Mouse (Mus musculus): ENCODE measurements around the gene Ly6g5c. TPM values are rescaled to one million over a fixed set of nuclear protein-coding genes. Genes with fewer than 3 reads are reported as not detected.

Gene Ly6g5c
- polyA plus RNA-seq, 1 experiment from 2014 or later, result not detected

DNA sequence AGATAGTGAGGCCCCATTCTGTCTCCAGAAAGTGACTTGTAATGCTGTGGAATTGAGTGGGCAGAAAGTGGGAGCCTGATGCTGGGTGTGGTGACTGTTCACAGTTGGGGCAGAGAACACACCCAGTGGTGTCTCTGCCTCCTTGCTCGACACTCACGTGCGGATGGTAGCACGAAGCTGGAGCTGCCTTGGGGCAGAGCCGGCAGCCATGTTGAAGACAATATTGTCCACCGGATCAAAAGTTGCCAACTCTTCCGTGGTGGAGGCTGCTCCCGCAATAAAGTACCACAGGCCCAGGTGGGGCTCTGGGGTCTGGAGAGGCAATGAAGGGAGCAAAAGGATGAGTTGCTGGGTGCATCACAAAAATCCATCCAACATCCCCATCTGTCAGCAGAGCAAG is 23.0 kb downstream of the Ly6g5c start:
- ATAC-seq (ENCODE audit: low FRiP score), result no peak
- Histone ChIP-seq H3K27me3 (ENCODE audit: control insufficient read depth, insufficient read depth, low read length) (no peaks in the 10 kb centered on the region), H3K9ac (no peak overlapping the region), H3K4me2 (replicated peaks) (no peak overlapping the region), H3K27ac (no peak overlapping the region), H3K9me3 (ENCODE audit: control insufficient read depth, low read length) (no peaks in the 10 kb centered on the region), H3K4me3 (replicated peaks; ENCODE audit: low read length) (no peak overlapping the region), H3K4me1 (replicated peaks; ENCODE audit: control insufficient read depth, insufficient read depth, low read length) (peaks cover 9% of the 10 kb centered on the region), H3K36me3 (replicated peaks; ENCODE audit: control insufficient read depth, insufficient read depth) (peaks cover 19% of the 10 kb centered on the region; the same call in 1 of the 2 replicates)
- DNase-seq (ENCODE audit: low spot score), result no peak
- 87% methylated on average over 8 of the region's 8 CpGs for WGBS

DNA sequence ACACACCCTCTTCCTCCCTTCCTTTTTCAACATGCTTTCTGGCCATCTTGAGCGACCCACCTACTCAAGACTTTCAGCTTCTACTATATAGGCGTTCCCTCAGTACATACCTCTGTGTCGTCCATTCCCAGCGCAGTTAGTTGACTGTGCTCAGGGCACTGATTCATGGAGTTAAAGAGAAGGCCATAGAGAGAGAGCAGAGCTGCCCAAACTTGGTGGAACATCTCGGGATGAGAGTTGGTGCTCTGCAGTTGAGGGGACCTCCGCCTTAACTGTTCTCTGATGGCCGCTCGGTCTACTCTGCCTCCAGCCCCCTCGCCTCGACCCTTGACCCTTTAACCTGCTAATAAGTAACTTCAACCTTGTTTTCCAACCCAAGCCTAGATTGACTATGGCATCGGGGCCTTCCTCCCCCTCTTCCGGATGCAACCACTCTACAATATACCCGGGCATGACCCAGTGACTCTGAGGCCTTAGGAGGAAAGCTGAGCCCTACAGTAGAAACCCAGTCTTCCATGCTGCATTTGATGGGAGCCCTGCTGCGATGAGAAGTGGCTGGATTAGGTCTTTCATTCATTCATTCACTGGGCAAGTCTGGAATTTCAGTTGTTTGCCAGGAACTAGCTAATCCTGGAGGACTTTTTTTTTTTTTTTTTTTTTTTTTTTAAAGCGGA is 23.6 kb downstream of the Ly6g5c start, which contains the start of gene Apom:
Gene Apom (minus strand): TSS at position 551 of the 674 bp plus-strand sequence.
- H3K27me3 ChIP-seq (ENCODE audit: control insufficient read depth, insufficient read depth, low read length), result no peaks in the 10 kb centered on the region
- no peak within 1 kb of the TSS for H3K4me2 ChIP-seq (replicated peaks)
- DNase-seq (ENCODE audit: low spot score) (no peak), ATAC-seq (ENCODE audit: low FRiP score) (no peak)
- no peak within 1 kb of the TSS for H3K9ac ChIP-seq
- no peaks in the 10 kb centered on the region for H3K9me3 ChIP-seq (ENCODE audit: control insufficient read depth, low read length)
- H3K27ac ChIP-seq, result no peak within 1 kb of the TSS
- WGBS, result 84% methylated on average over 15 of the region's 15 CpGs
- no peak within 1 kb of the TSS for H3K4me3 ChIP-seq (replicated peaks; ENCODE audit: low read length)
- peaks cover 19% of the 10 kb centered on the region; the same call in 1 of the 2 replicates for H3K36me3 ChIP-seq (replicated peaks; ENCODE audit: control insufficient read depth, insufficient read depth)
- peaks cover 13% of the 10 kb centered on the region for H3K4me1 ChIP-seq (replicated peaks; ENCODE audit: control insufficient read depth, insufficient read depth, low read length)

DNA sequence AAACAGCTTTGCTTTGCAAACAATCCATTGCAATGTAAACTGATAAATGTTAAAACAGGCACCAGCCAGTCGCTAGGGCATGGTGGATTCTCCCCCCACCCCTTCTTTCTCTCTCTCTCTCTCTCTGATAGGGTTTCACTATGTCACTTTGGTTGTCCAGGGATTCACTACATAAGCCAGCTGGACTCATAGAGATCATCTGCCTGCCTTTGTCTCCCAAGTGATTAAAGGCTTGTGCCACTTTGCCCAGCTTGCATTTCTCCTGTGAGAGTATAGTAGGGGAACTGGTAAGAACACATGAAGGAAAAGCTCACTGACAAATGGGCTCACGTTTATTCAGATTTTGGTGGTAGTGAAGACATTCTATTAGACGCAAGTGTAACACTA is 24.1 kb downstream of the Ly6g5c start:
- H3K27ac ChIP-seq, result no peak overlapping the region
- peaks cover 13% of the 10 kb centered on the region for H3K4me1 ChIP-seq (replicated peaks; ENCODE audit: control insufficient read depth, insufficient read depth, low read length)
- H3K36me3 ChIP-seq (replicated peaks; ENCODE audit: control insufficient read depth, insufficient read depth), result peaks cover 19% of the 10 kb centered on the region; the same call in 1 of the 2 replicates
- no peak overlapping the region for H3K4me2 ChIP-seq (replicated peaks)
- no peak for DNase-seq (ENCODE audit: low spot score)
- H3K4me3 ChIP-seq (replicated peaks; ENCODE audit: low read length), result no peak overlapping the region
- no peaks in the 10 kb centered on the region for H3K27me3 ChIP-seq (ENCODE audit: control insufficient read depth, insufficient read depth, low read length)
- H3K9ac ChIP-seq, result no peak overlapping the region
- WGBS, result 78% methylated on average over 3 of the region's 3 CpGs
- H3K9me3 ChIP-seq (ENCODE audit: control insufficient read depth, low read length), result no peaks in the 10 kb centered on the region
- no peak for ATAC-seq (ENCODE audit: low FRiP score)

DNA sequence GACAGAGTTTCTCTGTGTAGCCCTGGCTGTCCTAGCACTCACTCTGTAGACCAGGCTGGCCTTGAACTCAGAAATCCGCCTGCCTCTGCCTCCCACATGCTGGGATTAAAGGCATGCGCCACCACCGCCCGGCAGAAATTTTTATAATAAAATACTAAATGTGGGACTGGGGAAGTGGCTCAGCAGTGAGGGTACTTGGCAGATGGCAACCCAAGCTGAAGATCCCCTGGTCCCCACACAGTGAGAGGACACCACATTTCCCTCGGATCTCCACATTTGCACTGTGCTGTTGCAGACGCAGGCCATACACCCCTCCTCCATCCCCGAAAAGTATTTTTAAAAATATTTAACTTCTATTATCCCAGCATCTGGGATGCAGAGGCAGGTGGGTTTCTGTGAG is 25.4 kb downstream of the Ly6g5c start:
- H3K36me3 ChIP-seq (replicated peaks; ENCODE audit: control insufficient read depth, insufficient read depth), result peaks cover 23% of the 10 kb centered on the region
- no peaks in the 10 kb centered on the region for H3K9me3 ChIP-seq (ENCODE audit: control insufficient read depth, low read length)
- ATAC-seq (ENCODE audit: low FRiP score) (no peak), DNase-seq (ENCODE audit: low spot score) (no peak)
- H3K9ac ChIP-seq, result no peak overlapping the region
- H3K27ac ChIP-seq, result no peak overlapping the region
- 96% methylated on average over 7 of the region's 7 CpGs for whole genome bisulfite sequencing
- no peak overlapping the region for H3K4me2 ChIP-seq (replicated peaks)
- H3K4me3 ChIP-seq (replicated peaks; ENCODE audit: low read length), result no peak overlapping the region
- no peaks in the 10 kb centered on the region for H3K27me3 ChIP-seq (ENCODE audit: control insufficient read depth, insufficient read depth, low read length)
- peaks cover 20% of the 10 kb centered on the region for H3K4me1 ChIP-seq (replicated peaks; ENCODE audit: control insufficient read depth, insufficient read depth, low read length)

DNA sequence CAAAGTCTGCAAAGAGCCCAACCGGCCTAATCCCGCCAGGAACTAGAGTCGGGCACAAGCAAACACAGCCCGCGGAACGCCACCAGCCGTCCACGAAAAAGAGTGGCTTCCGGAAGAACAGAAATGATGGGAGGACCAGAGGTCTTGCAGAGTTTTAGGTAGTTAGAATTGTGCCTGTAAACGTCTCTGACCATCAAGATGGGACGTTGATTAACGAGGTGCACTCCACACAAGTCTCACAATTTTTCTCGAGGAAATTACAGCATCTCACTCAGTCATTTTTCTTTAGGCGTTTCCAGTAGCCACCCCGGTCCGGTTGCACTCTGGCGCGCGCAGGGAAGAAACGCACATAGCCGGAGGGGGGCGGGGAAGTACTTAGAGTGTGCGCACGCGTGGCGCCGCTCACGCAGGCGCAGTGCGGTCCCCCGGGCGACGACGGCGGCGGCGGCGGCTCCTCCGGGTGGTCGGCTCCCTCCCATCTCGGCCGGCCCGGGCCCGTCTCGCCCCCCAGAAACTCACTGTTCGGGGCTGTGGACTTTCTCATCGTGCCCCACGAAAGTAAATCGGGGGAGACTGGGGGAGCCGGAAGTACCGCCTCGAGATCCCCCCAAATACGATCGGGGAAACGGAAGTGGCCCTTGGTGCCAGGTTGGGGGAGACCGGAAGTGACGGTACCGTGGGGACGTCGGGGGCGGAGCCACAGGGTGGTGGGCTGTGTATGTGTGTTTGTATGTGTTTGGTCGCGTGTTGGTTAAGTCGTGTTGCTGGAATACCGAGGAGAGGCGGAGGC is 26.9 kb downstream of the Ly6g5c start, which contains the start of gene Bag6:
Gene Bag6 (plus strand): TSS at position 378 of the 790 bp plus-strand sequence.
- Histone ChIP-seq H3K27ac (peak within 1 kb of the TSS; percentile 93), H3K4me1 (replicated peaks; ENCODE audit: control insufficient read depth, insufficient read depth, low read length) (peaks cover 20% of the 10 kb centered on the region)
- under 1% methylated on average over 66 of the region's 66 CpGs for WGBS

DNA sequence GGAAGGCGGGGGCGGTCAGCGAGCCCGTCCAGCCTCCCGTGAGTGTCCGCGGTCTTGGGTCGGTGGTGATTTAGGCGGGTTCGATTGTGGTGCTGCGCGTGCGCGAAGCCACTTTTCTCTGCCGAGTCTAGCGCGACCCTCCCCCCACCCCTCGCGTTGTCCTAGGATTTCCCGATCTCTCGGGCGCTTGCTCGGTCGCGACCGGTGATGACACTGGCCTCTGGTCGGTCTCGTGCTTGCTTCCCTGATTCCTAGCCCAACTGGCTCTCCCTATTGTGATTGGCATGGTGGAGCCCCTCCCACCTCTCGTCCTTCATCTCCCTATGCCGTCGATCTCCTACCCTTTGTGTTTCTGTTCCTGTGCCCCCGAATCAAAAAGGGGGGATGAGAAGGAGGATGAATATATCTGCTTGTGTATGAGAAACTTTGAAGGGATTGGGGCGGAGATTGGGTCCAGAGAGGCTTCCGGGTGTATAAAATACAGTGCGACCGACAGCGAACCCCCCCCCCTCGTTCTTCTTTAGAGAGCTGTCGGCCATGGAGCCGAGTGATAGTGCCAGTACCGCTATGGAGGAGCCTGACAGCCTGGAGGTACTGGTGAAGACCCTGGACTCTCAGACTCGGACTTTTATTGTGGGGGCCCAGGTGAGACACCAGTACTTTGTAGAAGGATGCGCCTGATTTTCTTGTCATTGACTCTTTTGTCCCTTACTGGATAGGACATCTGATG is 27.7 kb downstream of the Ly6g5c start:
- Histone ChIP-seq H3K9me3 (ENCODE audit: control insufficient read depth, low read length) (no peaks in the 10 kb centered on the region), H3K4me2 (replicated peaks) (peak overlapping the region; percentile 90), H3K9ac (peak overlapping the region; percentile 90), H3K36me3 (replicated peaks; ENCODE audit: control insufficient read depth, insufficient read depth) (peaks cover 28% of the 10 kb centered on the region), H3K27ac (peak overlapping the region; percentile 93), H3K27me3 (ENCODE audit: control insufficient read depth, insufficient read depth, low read length) (no peaks in the 10 kb centered on the region), H3K4me3 (replicated peaks; ENCODE audit: low read length) (peak overlapping the region; percentile 78), H3K4me1 (replicated peaks; ENCODE audit: control insufficient read depth, insufficient read depth, low read length) (peaks cover 20% of the 10 kb centered on the region)
- ATAC-seq (ENCODE audit: low FRiP score), result peak; percentile 67
- under 1% methylated on average over 43 of the region's 43 CpGs for WGBS
- DNase-seq (ENCODE audit: low spot score), result no peak

More for the DNA sequence above, 26.9 kb downstream of the Ly6g5c start, which contains the start of gene Bag6:
- peak; percentile 95 for ATAC-seq (ENCODE audit: low FRiP score)
- peaks cover 28% of the 10 kb centered on the region for H3K36me3 ChIP-seq (replicated peaks; ENCODE audit: control insufficient read depth, insufficient read depth)
- DNase-seq (ENCODE audit: low spot score), result peak; percentile 97
- peak within 1 kb of the TSS; percentile 78 for H3K4me3 ChIP-seq (replicated peaks; ENCODE audit: low read length)
- no peaks in the 10 kb centered on the region for H3K9me3 ChIP-seq (ENCODE audit: control insufficient read depth, low read length)
- peak within 1 kb of the TSS; percentile 90 for H3K9ac ChIP-seq
- H3K4me2 ChIP-seq (replicated peaks), result peak within 1 kb of the TSS; percentile 90
- no peaks in the 10 kb centered on the region for H3K27me3 ChIP-seq (ENCODE audit: control insufficient read depth, insufficient read depth, low read length)

DNA sequence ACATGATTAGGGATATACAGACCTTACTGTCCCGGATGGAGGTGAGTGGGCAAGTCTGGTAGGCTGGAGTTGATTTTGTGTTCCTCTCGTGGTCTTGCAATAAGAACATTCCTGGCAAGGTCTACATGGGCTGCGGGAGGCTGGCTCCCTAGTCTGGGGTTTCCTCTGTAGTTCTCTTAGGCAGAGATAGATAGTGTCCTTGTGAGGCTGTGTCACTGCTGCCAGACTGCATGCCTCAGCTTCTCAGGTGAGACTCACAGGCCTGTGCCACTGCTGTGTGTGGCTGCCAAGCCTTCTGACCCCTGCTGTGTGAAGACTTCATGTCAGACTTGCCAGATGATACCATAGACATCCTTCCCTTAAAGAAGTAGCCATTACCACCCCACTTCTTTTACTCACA is 31.2 kb downstream of the Ly6g5c start:
- 96% methylated on average over 3 of the region's 3 CpGs for WGBS
- Histone ChIP-seq H3K4me3 (replicated peaks; ENCODE audit: low read length) (no peak overlapping the region), H3K9ac (no peak overlapping the region), H3K4me2 (replicated peaks) (no peak overlapping the region), H3K4me1 (replicated peaks; ENCODE audit: control insufficient read depth, insufficient read depth, low read length) (peaks cover 20% of the 10 kb centered on the region), H3K27me3 (ENCODE audit: control insufficient read depth, insufficient read depth, low read length) (no peaks in the 10 kb centered on the region), H3K27ac (no peak overlapping the region), H3K36me3 (replicated peaks; ENCODE audit: control insufficient read depth, insufficient read depth) (peaks cover 61% of the 10 kb centered on the region), H3K9me3 (ENCODE audit: control insufficient read depth, low read length) (no peaks in the 10 kb centered on the region)
- DNase-seq (ENCODE audit: low spot score), result no peak
- ATAC-seq (ENCODE audit: low FRiP score), result no peak

DNA sequence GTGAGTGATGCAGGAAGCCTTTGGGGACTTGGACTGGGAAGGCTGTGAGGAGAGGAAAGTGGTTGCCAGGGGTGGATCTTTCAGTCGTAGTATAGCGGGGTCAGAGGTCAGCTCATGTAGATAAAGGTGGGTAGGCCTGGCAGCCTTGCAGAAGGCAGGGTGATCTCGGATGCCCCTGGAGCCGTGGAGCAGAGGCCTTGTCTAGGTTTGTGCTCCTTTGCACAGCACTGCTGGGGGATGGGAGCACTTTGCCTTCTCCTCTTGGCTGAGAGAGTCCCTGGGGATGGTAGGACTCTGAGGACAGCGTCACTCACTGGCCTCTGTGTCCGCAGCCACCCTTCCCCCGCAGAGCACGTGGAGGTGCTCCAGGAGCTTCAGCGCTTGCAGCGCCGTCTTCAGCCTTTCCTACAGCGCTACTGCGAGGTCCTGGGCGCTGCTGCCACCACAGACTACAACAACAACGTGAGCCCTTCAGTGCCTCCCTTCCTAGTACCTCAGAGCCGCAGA is 32.5 kb downstream of the Ly6g5c start:
- Histone ChIP-seq H3K9ac (no peak overlapping the region), H3K36me3 (replicated peaks; ENCODE audit: control insufficient read depth, insufficient read depth) (peaks cover 74% of the 10 kb centered on the region), H3K4me1 (replicated peaks; ENCODE audit: control insufficient read depth, insufficient read depth, low read length) (peaks cover 20% of the 10 kb centered on the region), H3K4me2 (replicated peaks) (no peak overlapping the region), H3K9me3 (ENCODE audit: control insufficient read depth, low read length) (no peaks in the 10 kb centered on the region), H3K4me3 (replicated peaks; ENCODE audit: low read length) (no peak overlapping the region), H3K27ac (no peak overlapping the region), H3K27me3 (ENCODE audit: control insufficient read depth, insufficient read depth, low read length) (no peaks in the 10 kb centered on the region)
- 77% methylated on average over 16 of the region's 16 CpGs for WGBS
- DNase-seq (ENCODE audit: low spot score), result no peak
- ATAC-seq (ENCODE audit: low FRiP score), result no peak

DNA sequence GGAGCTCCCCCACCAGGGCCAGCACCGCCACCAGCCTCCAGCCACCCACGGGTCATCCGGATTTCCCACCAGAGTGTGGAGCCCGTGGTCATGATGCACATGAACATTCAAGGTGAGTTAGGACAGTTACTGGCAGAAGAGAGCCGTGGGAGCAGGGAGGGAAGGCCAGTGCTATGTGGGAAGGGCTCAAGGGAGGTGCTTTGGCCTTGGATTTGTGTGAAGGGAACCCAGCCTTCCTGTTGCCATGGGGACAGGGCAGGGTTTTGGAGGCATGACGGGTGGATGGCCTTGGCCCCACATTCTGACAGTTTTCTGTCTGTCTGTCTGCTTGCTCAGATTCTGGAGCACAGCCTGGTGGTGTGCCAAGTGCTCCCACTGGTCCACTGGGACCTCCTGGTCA is 33.9 kb downstream of the Ly6g5c start:
- WGBS, result 86% methylated on average over 6 of the region's 6 CpGs
- H3K9me3 ChIP-seq (ENCODE audit: control insufficient read depth, low read length), result no peaks in the 10 kb centered on the region

More for the DNA sequence above, 33.9 kb downstream of the Ly6g5c start:
- Histone ChIP-seq H3K36me3 (replicated peaks; ENCODE audit: control insufficient read depth, insufficient read depth) (peaks cover 88% of the 10 kb centered on the region), H3K4me1 (replicated peaks; ENCODE audit: control insufficient read depth, insufficient read depth, low read length) (peaks cover 12% of the 10 kb centered on the region), H3K27me3 (ENCODE audit: control insufficient read depth, insufficient read depth, low read length) (no peaks in the 10 kb centered on the region), H3K27ac (no peak overlapping the region), H3K4me2 (replicated peaks) (no peak overlapping the region), H3K9ac (no peak overlapping the region), H3K4me3 (replicated peaks; ENCODE audit: low read length) (no peak overlapping the region)
- ATAC-seq (ENCODE audit: low FRiP score) (no peak), DNase-seq (ENCODE audit: low spot score) (no peak)
